Mouse (Mus musculus) embryonic fibroblast, embryonic 13.5 days (primary cell): ENCODE measurements around the gene Cfap100.

Source experiments
- CTCF ChIP-seq: IDR thresholded peaks from 2 replicates; pipeline ENCODE4 v1.5.1; 2011; ENCODE audit warnings: mild to moderate bottlenecking, control low read depth, low read length, moderate library complexity, borderline replicate concordance; ENCODE audit not compliant: insufficient read depth
- POLR2A ChIP-seq: IDR thresholded peaks from 2 replicates; pipeline ENCODE4 v1.6.1; 2011; ENCODE audit warnings: low read depth, mild to moderate bottlenecking, control low read depth, low read length, moderate library complexity

DNA sequence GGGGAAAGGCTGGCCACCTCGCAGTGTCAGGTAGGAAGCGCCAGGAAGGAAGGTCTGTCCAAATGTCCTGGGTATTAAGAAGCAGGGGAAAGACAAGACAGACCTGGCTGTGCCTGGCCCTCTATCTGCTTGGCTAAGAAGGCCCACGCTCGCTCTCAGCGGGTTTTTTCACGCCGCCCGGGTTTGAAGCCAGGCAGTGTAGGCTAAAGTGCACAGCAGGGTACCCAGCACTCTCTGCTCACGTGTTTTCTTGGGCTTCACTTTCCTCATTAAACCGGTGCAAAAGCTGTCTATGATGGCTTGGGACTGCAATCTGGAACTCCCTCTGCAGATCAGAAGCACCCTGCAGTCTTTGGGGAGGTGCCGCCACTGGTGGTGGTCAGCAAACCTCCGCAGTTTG, 33.2 kb upstream of the Cfap100 start:
- TF ChIP-seq CTCF (no peak), POLR2A (no peak)
